12 mouse cellular contexts compared by ENCODE assay signal in genomic region chr12:84151911-84152310, GRCm38 (mm10). TPM values are rescaled to one million over a fixed set of nuclear protein-coding genes. Genes with fewer than 3 reads are reported as not detected.
A peak's percentile ranks its signal among the peaks of the same experiment; 100 is the strongest.
DNase-seq lines count a peak whose midpoint lies in the region; ATAC-seq lines count a peak whose summit lies in the region.
"Had no signal": no experiment of that assay in that cellular context is flagged by ENCODE, and none has a peak within 500 bp of the region (broad histone marks: within the 10 kb centered on the region; RNA-seq: fewer than 3 reads in every experiment).

No protein-coding gene starts in this region.

- DNase-seq in cerebellum, adult 11-12 months = peak; percentile 11
- no peak for DNase-seq in cerebellum, postnatal 25 days
- DNase-seq in heart, postnatal 36 days = no peak
- DNase-seq in right cerebral cortex, adult 18-20 months = no peak
- no peak for DNase-seq in midbrain, embryonic 10.5 days (ENCODE audit: low spot score)
- DNase-seq: kidney, adult 2 months had no signal

- H3K9ac ChIP-seq in heart, embryonic 15.5 days = no peak overlapping the region
- 0 out of 2 replicates have a peak overlapping the region, but pooled peaks have one; percentile 45 for H3K9ac ChIP-seq in intestine, embryonic 16.5 days (ENCODE audit: low read depth, low read length)
- no peak overlapping the region for H3K9ac ChIP-seq in stomach, embryonic 14.5 days (replicated peaks; ENCODE audit: low read depth, low read length)
- H3K9ac ChIP-seq: lung, embryonic 14.5 days; neural tube, embryonic 15.5 days had no signal

- intact Hi-C loops in heart, postnatal 36 days (cut with DNase I) = no loop called here

- 73% methylated on average over 10 of the region's 10 CpGs for WGBS in heart, embryonic 15.5 days
- WGBS in intestine, embryonic 16.5 days = 69% methylated on average over 10 of the region's 10 CpGs
- WGBS in stomach, embryonic 14.5 days = 81% methylated on average over 10 of the region's 10 CpGs
- 92% methylated on average over 10 of the region's 10 CpGs for WGBS in midbrain, embryonic 10.5 days

- no peak overlapping the region for H3K4me2 ChIP-seq in heart, embryonic 15.5 days
- H3K4me2 ChIP-seq in intestine, embryonic 16.5 days (ENCODE audit: low read depth, low read length) = peak overlapping the region; percentile 40
- H3K4me2 ChIP-seq in stomach, embryonic 14.5 days (replicated peaks; ENCODE audit: low read depth, low read length) = no peak overlapping the region
- H3K4me2 ChIP-seq: lung, embryonic 14.5 days; neural tube, embryonic 15.5 days had no signal

- H3K4me3 ChIP-seq in heart, embryonic 15.5 days = no peak overlapping the region
- H3K4me3 ChIP-seq in intestine, embryonic 16.5 days (ENCODE audit: low read length) = 0 out of 2 replicates have a peak overlapping the region, but pooled peaks have one; percentile 12
- H3K4me3 ChIP-seq in stomach, embryonic 14.5 days (ENCODE audit: low read depth, low read length) = no peak overlapping the region
- no peak overlapping the region; the same call in 1 of the 2 replicates for H3K4me3 ChIP-seq in midbrain, embryonic 10.5 days
- H3K4me3 ChIP-seq: neural tube, embryonic 15.5 days had no signal

- H3K27me3 ChIP-seq in heart, embryonic 15.5 days = no peaks in the 10 kb centered on the region
- no peaks in the 10 kb centered on the region for H3K27me3 ChIP-seq in intestine, embryonic 16.5 days (replicated peaks; ENCODE audit: control insufficient read depth, insufficient read depth, low read length)
- no peaks in the 10 kb centered on the region for H3K27me3 ChIP-seq in stomach, embryonic 14.5 days (ENCODE audit: control insufficient read depth, insufficient read depth, low read length)
- H3K27me3 ChIP-seq in midbrain, embryonic 10.5 days (ENCODE audit: low read depth, poor library complexity, severe bottlenecking) = no peaks in the 10 kb centered on the region
- H3K27me3 ChIP-seq: neural tube, embryonic 15.5 days had no signal

- H3K4me1 ChIP-seq in heart, embryonic 15.5 days (replicated peaks) = peaks cover 54% of the 10 kb centered on the region
- H3K4me1 ChIP-seq in intestine, embryonic 16.5 days (ENCODE audit: control insufficient read depth, insufficient read depth, low read length) = peaks cover 30% of the 10 kb centered on the region
- H3K4me1 ChIP-seq in stomach, embryonic 14.5 days (ENCODE audit: control insufficient read depth, insufficient read depth, low read length) = peaks cover 6% of the 10 kb centered on the region; the same call in 1 of the 2 replicates
- H3K4me1 ChIP-seq in midbrain, embryonic 10.5 days = peaks cover 40% of the 10 kb centered on the region

- peaks cover 31% of the 10 kb centered on the region for H3K36me3 ChIP-seq in heart, embryonic 15.5 days
- peaks cover 9% of the 10 kb centered on the region; the same call in 1 of the 2 replicates for H3K36me3 ChIP-seq in intestine, embryonic 16.5 days (ENCODE audit: control insufficient read depth, insufficient read depth, low read length)
- peaks cover 41% of the 10 kb centered on the region for H3K36me3 ChIP-seq in stomach, embryonic 14.5 days (ENCODE audit: control insufficient read depth, insufficient read depth, low read length)
- H3K36me3 ChIP-seq in midbrain, embryonic 10.5 days = peaks cover 62% of the 10 kb centered on the region

- peak overlapping the region; percentile 35; the same call in 1 of the 2 replicates for H3K27ac ChIP-seq in heart, embryonic 15.5 days
- H3K27ac ChIP-seq in intestine, embryonic 16.5 days (ENCODE audit: low read length) = peak overlapping the region; percentile 80
- 0 out of 2 replicates have a peak overlapping the region, but pooled peaks have one; percentile 21 for H3K27ac ChIP-seq in stomach, embryonic 14.5 days (ENCODE audit: low read length)
- no peak overlapping the region for H3K27ac ChIP-seq in midbrain, embryonic 10.5 days (replicated peaks)
- H3K27ac ChIP-seq: neural tube, embryonic 15.5 days had no signal

- no peak for ATAC-seq in heart, embryonic 15.5 days (replicated peaks; ENCODE audit: insufficient number of reproducible peaks, insufficient read depth, low FRiP score, low read depth)
- ATAC-seq in intestine, embryonic 16.5 days = no peak
- 0 out of 2 replicates have a peak, but pooled peaks have one; percentile 14 for ATAC-seq in stomach, embryonic 14.5 days (ENCODE audit: insufficient number of reproducible peaks, insufficient read depth, low FRiP score, low read depth)

- H3K9me3 ChIP-seq in heart, embryonic 15.5 days (replicated peaks) = no peaks in the 10 kb centered on the region
- no peaks in the 10 kb centered on the region for H3K9me3 ChIP-seq in intestine, embryonic 16.5 days (ENCODE audit: control insufficient read depth, low read length)
- H3K9me3 ChIP-seq in stomach, embryonic 14.5 days (ENCODE audit: control insufficient read depth, low read depth, low read length) = no peaks in the 10 kb centered on the region
- no peaks in the 10 kb centered on the region for H3K9me3 ChIP-seq in midbrain, embryonic 10.5 days (replicated peaks)
- H3K9me3 ChIP-seq: neural tube, embryonic 15.5 days had no signal

RNA-seq across cellular contexts. Expression of gene Pnma1, which starts 3.6 kb away (rescaled TPM):
- 0.42 and 0.55 TPM in 2 replicates for polyA plus RNA-seq in heart, embryonic 15.5 days (2015; fragmentation: Nextera tagmentation; extraction: Ambion mirVana)
- under 1 TPM; 0.11 to 0.22 TPM for total RNA-seq in heart, postnatal 36 days (2021)
- polyA plus RNA-seq in intestine, embryonic 16.5 days (2015; fragmentation: Nextera tagmentation; extraction: Ambion mirVana) = 0.34 and 0.67 TPM in 2 replicates
- polyA plus RNA-seq in stomach, embryonic 14.5 days (2014; fragmentation: Nextera tagmentation; extraction: Ambion mirVana) = 0.45 and 0.90 TPM in 2 replicates
- polyA plus RNA-seq in midbrain, embryonic 10.5 days (2016; fragmentation: Nextera tagmentation; extraction: Ambion mirVana) = 2.1 and 3.3 TPM in 2 replicates
- polyA plus RNA-seq: kidney, adult 2 months had no signal

RNA-seq across cellular contexts. Expression of gene Dnal1, which starts 37.7 kb away (rescaled TPM):
- polyA plus RNA-seq in heart, embryonic 15.5 days (2015; fragmentation: Nextera tagmentation; extraction: Ambion mirVana) = 3.3 TPM in 2 replicates
- 1 to 10 TPM; 8.5 to 8.8 TPM for total RNA-seq in heart, postnatal 36 days (2021)
- polyA plus RNA-seq in intestine, embryonic 16.5 days (2015; fragmentation: Nextera tagmentation; extraction: Ambion mirVana) = 2.4 and 3.4 TPM in 2 replicates
- 3.8 and 5.7 TPM in 2 replicates for polyA plus RNA-seq in stomach, embryonic 14.5 days (2014; fragmentation: Nextera tagmentation; extraction: Ambion mirVana)
- polyA plus RNA-seq in midbrain, embryonic 10.5 days (2016; fragmentation: Nextera tagmentation; extraction: Ambion mirVana) = 3.6 and 6.1 TPM in 2 replicates
- total RNA-seq: monocyte, adult 5-6 weeks had no signal

RNA-seq across cellular contexts. Expression of gene Acot6, which starts 51.5 kb away (rescaled TPM):
- 0.83 and 0.93 TPM in 2 replicates for polyA plus RNA-seq in heart, embryonic 15.5 days (2015; fragmentation: Nextera tagmentation; extraction: Ambion mirVana)
- total RNA-seq in heart, postnatal 36 days (2021) = 1 to 10 TPM; 1.7 to 3.3 TPM
- polyA plus RNA-seq in intestine, embryonic 16.5 days (2015; fragmentation: Nextera tagmentation; extraction: Ambion mirVana) = 2.5 and 3.2 TPM in 2 replicates
- 1.7 and 2.5 TPM in 2 replicates for polyA plus RNA-seq in stomach, embryonic 14.5 days (2014; fragmentation: Nextera tagmentation; extraction: Ambion mirVana)
- polyA plus RNA-seq in midbrain, embryonic 10.5 days (2016; fragmentation: Nextera tagmentation; extraction: Ambion mirVana) = 0.74 and 0.99 TPM in 2 replicates
